Mouse (Mus musculus) MEL (cell line): ENCODE data around the gene Rhoj. TPM values are rescaled to one million over a fixed set of nuclear protein-coding genes. Genes with fewer than 3 reads are reported as not detected.

ENCODE experiments used
- DNase-seq: peaks from one replicate; pipeline ENCODE4 v3.0.0; 2011; ENCODE audit warnings: low read depth, low spot score
- H3K27ac ChIP-seq: 2 replicates; pipeline ENCODE4 v1.5.1; 2012; ENCODE audit warnings: low read depth, mild to moderate bottlenecking, control low read depth, low read length, moderate library complexity; ENCODE audit not compliant: control insufficient read depth
- H3K27me3 ChIP-seq, 2 experiments: fragments of 150-350 bp in 1 of 2; sonication (generic) in 1 of 2; 2 replicates each; pipeline ENCODE4 v1.6.1; 2012; ENCODE audit warnings: low read length in 2 of 2, mild to moderate bottlenecking in 2 of 2, improper control_type of control experiment in 1 of 2, moderate library complexity in 1 of 2; ENCODE audit not compliant: insufficient read depth in 2 of 2, control insufficient read depth in 1 of 2
- H3K36me3 ChIP-seq, 2 experiments: 2 replicates each; pipeline ENCODE4 v1.6.1; 2012 to 2014; ENCODE audit warnings: low read length in 2 of 2, improper control_type of control experiment in 1 of 2, inconsistent platforms in 1 of 2, mild to moderate bottlenecking in 1 of 2; ENCODE audit not compliant: insufficient read depth in 2 of 2, control insufficient read depth in 1 of 2
- H3K4me1 ChIP-seq, 2 experiments: fragments of 150-350 bp in 1 of 2; sonication (generic) in 1 of 2; 2 replicates each; pipeline ENCODE4 v1.6.1; 2012; ENCODE audit warnings: low read length in 2 of 2, improper control_type of control experiment in 1 of 2, mild to moderate bottlenecking in 1 of 2; ENCODE audit not compliant: insufficient read depth in 2 of 2, control insufficient read depth in 1 of 2
- H3K4me3 ChIP-seq, 2 experiments: fragments of 150-350 bp in 1 of 2; sonication (generic) in 1 of 2; 2 replicates each; pipeline ENCODE4 v1.5.1; 2012; ENCODE audit warnings: low read depth in 2 of 2, low read length in 2 of 2, mild to moderate bottlenecking in 2 of 2, moderate library complexity in 2 of 2, control low read depth in 1 of 2, improper control_type of control experiment in 1 of 2; ENCODE audit not compliant: control insufficient read depth in 1 of 2, insufficient read depth in 1 of 2
- H3K79me2 ChIP-seq: 2 replicates; pipeline ENCODE4 v1.6.1; 2012; ENCODE audit warnings: mild to moderate bottlenecking, low read length, moderate library complexity; ENCODE audit not compliant: control insufficient read depth, poor library complexity, insufficient read depth
- H3K9ac ChIP-seq: 2 replicates; pipeline ENCODE4 v1.6.1; 2012; ENCODE audit warnings: low read depth, mild to moderate bottlenecking, control low read depth, low read length, moderate library complexity; ENCODE audit not compliant: control insufficient read depth, poor library complexity, severe bottlenecking
- H3K9me3 ChIP-seq: fragments of 150-350 bp; sonication (generic); replicated peaks from 2 replicates; pipeline ENCODE4 v1.6.1; 2012; ENCODE audit warnings: mild to moderate bottlenecking, low read length, improper control_type of control experiment, moderate library complexity; ENCODE audit not compliant: insufficient read depth
- BHLHE40 ChIP-seq: IDR thresholded peaks from 2 replicates; pipeline ENCODE4 v1.6.1; 2012; ENCODE audit warnings: low read depth, mild to moderate bottlenecking, inconsistent platforms, low read length, improper control_type of control experiment, borderline replicate concordance
- CHD1 ChIP-seq: IDR thresholded peaks from 2 replicates; pipeline ENCODE4 v1.6.1; 2012; ENCODE audit warnings: low read depth, mild to moderate bottlenecking, inconsistent platforms, low read length, improper control_type of control experiment
- CTCF ChIP-seq, 3 experiments: IDR thresholded peaks in 2 of 3; conservative IDR thresholded peaks in 1 of 3; 2 replicates each; pipeline ENCODE4 v1.5.1; 2011 to 2012; ENCODE audit warnings: low read length in 3 of 3, low read depth in 2 of 3, mild to moderate bottlenecking in 2 of 3, improper control_type of control experiment in 1 of 3, inconsistent platforms in 1 of 3, mixed read lengths in 1 of 3, moderate library complexity in 1 of 3; ENCODE audit not compliant: control insufficient read depth in 1 of 3, insufficient read depth in 1 of 3, poor library complexity in 1 of 3, severe bottlenecking in 1 of 3
- EP300 ChIP-seq, 2 experiments: IDR thresholded peaks; 2 replicates each; pipeline ENCODE4 v1.6.1; 2011; ENCODE audit warnings: improper control_type of control experiment in 2 of 2, low read length in 2 of 2, low read depth in 1 of 2, mild to moderate bottlenecking in 1 of 2
- ETS1 ChIP-seq: IDR thresholded peaks from 2 replicates; pipeline ENCODE4 v1.6.1; 2012; ENCODE audit warnings: low read depth, mild to moderate bottlenecking, inconsistent platforms, low read length, improper control_type of control experiment, moderate library complexity
- GATA1 ChIP-seq: IDR thresholded peaks from 2 replicates; pipeline ENCODE4 v1.6.1; 2011; ENCODE audit warnings: low read depth, low read length, improper control_type of control experiment
- HCFC1 ChIP-seq: IDR thresholded peaks from 2 replicates; pipeline ENCODE4 v1.6.1; 2012; ENCODE audit warnings: low read depth, mild to moderate bottlenecking, inconsistent platforms, low read length, improper control_type of control experiment, moderate library complexity
- JUND ChIP-seq: IDR thresholded peaks from 2 replicates; pipeline ENCODE4 v1.6.1; 2011; ENCODE audit warnings: low read depth, mild to moderate bottlenecking, improper control_type of control experiment, low read length
- KAT2A ChIP-seq: conservative IDR thresholded peaks from 2 replicates; pipeline ENCODE4 v1.6.1; 2012; ENCODE audit warnings: low read depth, low read length, improper control_type of control experiment, inconsistent platforms
- MAFK ChIP-seq: IDR thresholded peaks from 2 replicates; pipeline ENCODE4 v1.6.1; 2011; ENCODE audit warnings: low read depth, mild to moderate bottlenecking, low read length, improper control_type of control experiment, borderline replicate concordance
- MAZ ChIP-seq: IDR thresholded peaks from 2 replicates; pipeline ENCODE4 v1.6.1; 2012; ENCODE audit warnings: low read depth, mild to moderate bottlenecking, inconsistent platforms, low read length, improper control_type of control experiment
- MEF2A ChIP-seq: IDR thresholded peaks from 2 replicates; pipeline ENCODE4 v1.6.1; 2014; ENCODE audit warnings: low read depth, mild to moderate bottlenecking, inconsistent platforms, low read length, improper control_type of control experiment; ENCODE audit not compliant: poor library complexity, insufficient replicate concordance, severe bottlenecking; ENCODE audit errors: extremely low read depth
- NRF1 ChIP-seq: IDR thresholded peaks from 2 replicates; pipeline ENCODE4 v1.6.1; 2014; ENCODE audit warnings: low read depth, mild to moderate bottlenecking, inconsistent platforms, low read length, improper control_type of control experiment, moderate library complexity; ENCODE audit not compliant: poor library complexity, insufficient read depth, severe bottlenecking
- POLR2AphosphoS5 ChIP-seq: IDR thresholded peaks from 2 replicates; pipeline ENCODE4 v1.6.1; 2012; ENCODE audit warnings: low read depth, borderline replicate concordance, mild to moderate bottlenecking, inconsistent platforms, low read length, moderate library complexity, mixed read lengths
- RAD21 ChIP-seq: IDR thresholded peaks from 2 replicates; pipeline ENCODE4 v1.6.1; 2011; ENCODE audit warnings: mild to moderate bottlenecking, low read depth, low read length, improper control_type of control experiment
- RCOR1 ChIP-seq: IDR thresholded peaks from 2 replicates; pipeline ENCODE4 v1.6.1; 2012; ENCODE audit warnings: low read depth, mild to moderate bottlenecking, inconsistent platforms, low read length, improper control_type of control experiment
- SMC3 ChIP-seq: IDR thresholded peaks from 2 replicates; pipeline ENCODE4 v1.6.1; 2011; ENCODE audit warnings: low read depth, low read length, improper control_type of control experiment
- TAL1 ChIP-seq: IDR thresholded peaks from 2 replicates; pipeline ENCODE4 v1.6.1; 2012; ENCODE audit warnings: mild to moderate bottlenecking, inconsistent platforms, low read length, moderate library complexity, mixed read lengths
- TBP ChIP-seq: IDR thresholded peaks from 2 replicates; pipeline ENCODE4 v1.8.0; 2011; ENCODE audit warnings: low read depth, low read length, improper control_type of control experiment
- TCF12 ChIP-seq: IDR thresholded peaks from 2 replicates; pipeline ENCODE4 v1.6.1; 2014; ENCODE audit warnings: low read depth, mild to moderate bottlenecking, inconsistent platforms, low read length, improper control_type of control experiment, moderate library complexity
- UBTF ChIP-seq: IDR thresholded peaks from 2 replicates; pipeline ENCODE4 v1.6.1; 2012; ENCODE audit warnings: low read depth, mild to moderate bottlenecking, inconsistent platforms, low read length, improper control_type of control experiment, moderate library complexity, borderline replicate concordance; ENCODE audit not compliant: insufficient read depth
- USF1 ChIP-seq: IDR thresholded peaks from 2 replicates; pipeline ENCODE4 v1.6.1; 2014; ENCODE audit warnings: low read depth, mild to moderate bottlenecking, inconsistent platforms, low read length, improper control_type of control experiment, moderate library complexity
- ZC3H11A ChIP-seq: IDR thresholded peaks from 2 replicates; pipeline ENCODE4 v1.6.1; 2012; ENCODE audit warnings: low read depth, mild to moderate bottlenecking, inconsistent platforms, low read length, improper control_type of control experiment
- polyA plus RNA-seq, 2 experiments: library from polyadenylated mRNA; stranded (reverse) in 1 of 2; unstranded in 1 of 2; fragments of >175 nt in 1 of 2; fragments of >200 nt in 1 of 2; gene quantifications; 2 replicates each; pipeline versions ENCODE4 v1.2.1 to v1.2.4; 2012; ENCODE audit warnings: low replicate concordance in 2 of 2, low read depth in 1 of 2; ENCODE audit not compliant: insufficient read length in 2 of 2, insufficient read depth in 1 of 2, missing spikeins in 1 of 2
- total RNA-seq: library from RNA; depleted of rRNA; stranded (reverse); fragments of 300-350 nt; gene quantifications from 2 replicates; pipeline ENCODE4 v1.2.3, GENCODE M21; 2012

Rhoj gene
- total and polyA plus RNA-seq, 3 experiments: not detected

- Histone ChIP-seq H3K9ac (no peak overlapping the region), H3K9me3 (no peaks in the 10 kb centered on the region), H3K36me3 (peaks cover 0 to 10% of the 10 kb centered on the region in 2 experiments; a peak in 2 of 4 replicates), H3K4me1 (peaks cover 2 to 13% of the 10 kb centered on the region in 2 experiments; a peak in 2 of 4 replicates), H3K79me2 (no peaks in the 10 kb centered on the region), H3K4me3 (no peak overlapping the region), H3K27me3 (no peaks in the 10 kb centered on the region), H3K27ac (no peak overlapping the region)
- TF ChIP-seq TAL1 (0 out of 2 replicates have a peak, but pooled peaks have one; percentile 11), KAT2A (no peak), UBTF (no peak), MEF2A (no peak), USF1 (no peak), JUND (no peak), TCF12 (peak; percentile 85), EP300 (IDR thresholded peaks at IDR 0.05; ENCODE audit: low read depth in 1 of 2, low read length in 2 of 2) (peak; percentile 53 to 76), GATA1 (peak; percentile 58), ZC3H11A (no peak), MAFK (no peak), CHD1 (no peak), ETS1 (peak; percentile 72)
- peak; percentile 38 for DNase-seq
These were observed 32.4 kb upstream of the Rhoj start for GRCm38 (mm10) chr12:75275730-75276129.

GRCm38 (mm10) chr12:75277425-75277824 lies 30.7 kb upstream of the Rhoj start:
- Histone ChIP-seq H3K4me3 (no peak overlapping the region), H3K9ac (no peak overlapping the region), H3K36me3 (peaks cover 0 to 10% of the 10 kb centered on the region in 2 experiments; a peak in 2 of 4 replicates), H3K27me3 (peaks cover 0 to under 1% of the 10 kb centered on the region in 2 experiments; a peak in 1 of 4 replicates), H3K4me1 (peaks cover 2 to 13% of the 10 kb centered on the region in 2 experiments; a peak in 2 of 4 replicates), H3K9me3 (no peaks in the 10 kb centered on the region), H3K27ac (no peak overlapping the region), H3K79me2 (no peaks in the 10 kb centered on the region)
- TF ChIP-seq RAD21: peak; percentile 1; the same call in 1 of the 2 replicates
- TF ChIP-seq BHLHE40: no peak
- peak in 1 of 3 experiments; percentile 23; a peak in 2 of 6 replicates for TF ChIP-seq CTCF (IDR thresholded peaks at IDR 0.05 in 2 of 3, conservative IDR thresholded peaks at IDR 0.05 in 1 of 3; ENCODE audit: control insufficient read depth in 1 of 3, insufficient read depth in 1 of 3, low read depth in 2 of 3, low read length in 3 of 3, poor library complexity in 1 of 3, severe bottlenecking in 1 of 3)
- peak; percentile 92 for TF ChIP-seq TCF12
- TF ChIP-seq TBP: no peak
- no peak for TF ChIP-seq POLR2AphosphoS5
- peak; percentile 64 for TF ChIP-seq TAL1
- TF ChIP-seq RCOR1: peak; percentile 88; the same call in 1 of the 2 replicates
- peak; percentile 63 for TF ChIP-seq ETS1
- TF ChIP-seq SMC3: no peak
- TF ChIP-seq MAZ: no peak
- no peak for TF ChIP-seq NRF1
- TF ChIP-seq EP300 (IDR thresholded peaks at IDR 0.05; ENCODE audit: low read depth in 1 of 2, low read length in 2 of 2): peak; percentile 87 to 90
- TF ChIP-seq GATA1: peak; percentile 85
- TF ChIP-seq HCFC1: no peak
- DNase-seq: peak; percentile 71
